Mouse (Mus musculus): ENCODE data around the gene Trim37. TPM values are rescaled to one million over a fixed set of nuclear protein-coding genes. Genes with fewer than 3 reads are reported as not detected.

The Trim37 gene
- 40.4 and 43.4 TPM in 2 replicates for polyA plus RNA-seq (2014; fragmentation: Nextera tagmentation; extraction: Ambion mirVana)

- H3K9me3 ChIP-seq (ENCODE audit: control insufficient read depth, low read length) = no peaks in the 10 kb centered on the region
- ATAC-seq (replicated peaks; ENCODE audit: low FRiP score) = peak; percentile 93
- H3K27me3 ChIP-seq (replicated peaks; ENCODE audit: control insufficient read depth, insufficient read depth, low read length) = no peaks in the 10 kb centered on the region
- peak within 1 kb of the TSS; percentile 97 for H3K4me3 ChIP-seq (ENCODE audit: low read depth, low read length)
- peak; percentile 91 for DNase-seq (ENCODE audit: low spot score)
- peak within 1 kb of the TSS; percentile 94 for H3K9ac ChIP-seq (ENCODE audit: low read depth, low read length)
- peak within 1 kb of the TSS; percentile 93 for H3K27ac ChIP-seq (ENCODE audit: low read depth, low read length)
- peak within 1 kb of the TSS; percentile 69 for H3K4me2 ChIP-seq
- H3K36me3 ChIP-seq (ENCODE audit: control insufficient read depth, insufficient read depth, low read length) = peaks cover 21% of the 10 kb centered on the region
- H3K4me1 ChIP-seq (replicated peaks; ENCODE audit: control insufficient read depth, insufficient read depth, low read length) = peaks cover 8% of the 10 kb centered on the region; the same call in 1 of the 2 replicates
- WGBS = under 1% methylated on average over 99 of the region's 105 CpGs
Observed at GRCm38 (mm10) chr11:87126824-87127816, at the start of gene Trim37. Trim37 (plus strand) TSS chr11:87127077.

- peaks cover 16% of the 10 kb centered on the region for H3K4me1 ChIP-seq (replicated peaks; ENCODE audit: control insufficient read depth, insufficient read depth, low read length)
- H3K4me3 ChIP-seq (ENCODE audit: low read depth, low read length) = no peak overlapping the region
- no peaks in the 10 kb centered on the region for H3K9me3 ChIP-seq (ENCODE audit: control insufficient read depth, low read length)
- H3K36me3 ChIP-seq (ENCODE audit: control insufficient read depth, insufficient read depth, low read length) = peaks cover 33% of the 10 kb centered on the region
- no peak overlapping the region; the same call in 1 of the 2 replicates for H3K4me2 ChIP-seq
- H3K9ac ChIP-seq (ENCODE audit: low read depth, low read length) = no peak overlapping the region
- no peaks in the 10 kb centered on the region for H3K27me3 ChIP-seq (replicated peaks; ENCODE audit: control insufficient read depth, insufficient read depth, low read length)
- WGBS = 78% methylated on average over 1 of the region's 1 CpGs
- ATAC-seq (replicated peaks; ENCODE audit: low FRiP score) = no peak
- no peak overlapping the region for H3K27ac ChIP-seq (ENCODE audit: low read depth, low read length)
- no peak for DNase-seq (ENCODE audit: low spot score)
Observed at GRCm38 (mm10) chr11:87083712-87084111, 43.2 kb upstream of the Trim37 start.

GRCm38 (mm10) chr11:87085461-87085860 is 41.4 kb upstream of the Trim37 start:
- no peak overlapping the region for H3K27ac ChIP-seq (ENCODE audit: low read depth, low read length)
- DNase-seq (ENCODE audit: low spot score) (no peak), ATAC-seq (replicated peaks; ENCODE audit: low FRiP score) (no peak)
- no peaks in the 10 kb centered on the region for H3K27me3 ChIP-seq (replicated peaks; ENCODE audit: control insufficient read depth, insufficient read depth, low read length)
- H3K9me3 ChIP-seq (ENCODE audit: control insufficient read depth, low read length) = no peaks in the 10 kb centered on the region
- peak overlapping the region; percentile 85; the same call in 1 of the 2 replicates for H3K9ac ChIP-seq (ENCODE audit: low read depth, low read length)
- peaks cover 27% of the 10 kb centered on the region for H3K36me3 ChIP-seq (ENCODE audit: control insufficient read depth, insufficient read depth, low read length)
- peak overlapping the region; percentile 87 for H3K4me3 ChIP-seq (ENCODE audit: low read depth, low read length)
- H3K4me2 ChIP-seq = peak overlapping the region; percentile 88
- whole genome bisulfite sequencing = 85% methylated on average over 13 of the region's 13 CpGs
- H3K4me1 ChIP-seq (replicated peaks; ENCODE audit: control insufficient read depth, insufficient read depth, low read length) = peaks cover 16% of the 10 kb centered on the region

GRCm38 (mm10) chr11:87086290-87086984 is 40.4 kb upstream of the Trim37 start, which contains the start of gene Smg8:
Smg8 (minus strand) TSS chr11:87086774.
- WGBS = under 1% methylated on average over 43 of the region's 43 CpGs
- H3K9me3 ChIP-seq (ENCODE audit: control insufficient read depth, low read length) = no peaks in the 10 kb centered on the region
- peaks cover 16% of the 10 kb centered on the region for H3K4me1 ChIP-seq (replicated peaks; ENCODE audit: control insufficient read depth, insufficient read depth, low read length)
- H3K4me2 ChIP-seq = peak within 1 kb of the TSS; percentile 88
- peak within 1 kb of the TSS; percentile 85 for H3K9ac ChIP-seq (ENCODE audit: low read depth, low read length)
- H3K27ac ChIP-seq (ENCODE audit: low read depth, low read length) = peak within 1 kb of the TSS; percentile 6
- peak; percentile 80 for DNase-seq (ENCODE audit: low spot score)
- no peaks in the 10 kb centered on the region for H3K27me3 ChIP-seq (replicated peaks; ENCODE audit: control insufficient read depth, insufficient read depth, low read length)
- H3K4me3 ChIP-seq (ENCODE audit: low read depth, low read length) = peak within 1 kb of the TSS; percentile 87
- peak; percentile 93 for ATAC-seq (replicated peaks; ENCODE audit: low FRiP score)
- peaks cover 28% of the 10 kb centered on the region for H3K36me3 ChIP-seq (ENCODE audit: control insufficient read depth, insufficient read depth, low read length)

- ATAC-seq (replicated peaks; ENCODE audit: low FRiP score) (peak; percentile 63), DNase-seq (ENCODE audit: low spot score) (no peak)
- H3K4me3 ChIP-seq (ENCODE audit: low read depth, low read length) = peak overlapping the region; percentile 87
- H3K4me1 ChIP-seq (replicated peaks; ENCODE audit: control insufficient read depth, insufficient read depth, low read length) = peaks cover 16% of the 10 kb centered on the region
- peak overlapping the region; percentile 6 for H3K27ac ChIP-seq (ENCODE audit: low read depth, low read length)
- H3K36me3 ChIP-seq (ENCODE audit: control insufficient read depth, insufficient read depth, low read length) = peaks cover 28% of the 10 kb centered on the region
- no peaks in the 10 kb centered on the region for H3K9me3 ChIP-seq (ENCODE audit: control insufficient read depth, low read length)
- peak overlapping the region; percentile 88 for H3K4me2 ChIP-seq
- H3K27me3 ChIP-seq (replicated peaks; ENCODE audit: control insufficient read depth, insufficient read depth, low read length) = no peaks in the 10 kb centered on the region
- WGBS = 51% methylated on average over 2 of the region's 2 CpGs
- peak overlapping the region; percentile 85 for H3K9ac ChIP-seq (ENCODE audit: low read depth, low read length)
Observed at GRCm38 (mm10) chr11:87087142-87087541, 39.7 kb upstream of the Trim37 start.

- Histone ChIP-seq H3K27ac (ENCODE audit: low read depth, low read length) (peak within 1 kb of the TSS; percentile 96), H3K9me3 (ENCODE audit: control insufficient read depth, low read length) (no peaks in the 10 kb centered on the region), H3K4me2 (peak within 1 kb of the TSS; percentile 82), H3K9ac (ENCODE audit: low read depth, low read length) (peak within 1 kb of the TSS; percentile 98), H3K36me3 (ENCODE audit: control insufficient read depth, insufficient read depth, low read length) (peaks cover 23% of the 10 kb centered on the region), H3K4me1 (replicated peaks; ENCODE audit: control insufficient read depth, insufficient read depth, low read length) (peaks cover 8% of the 10 kb centered on the region), H3K4me3 (ENCODE audit: low read depth, low read length) (peak within 1 kb of the TSS; percentile 99), H3K27me3 (replicated peaks; ENCODE audit: control insufficient read depth, insufficient read depth, low read length) (no peaks in the 10 kb centered on the region)
- under 1% methylated on average over 14 of the region's 14 CpGs for WGBS
- DNase-seq (ENCODE audit: low spot score) (no peak), ATAC-seq (replicated peaks; ENCODE audit: low FRiP score) (no peak)
Observed at GRCm38 (mm10) chr11:87108409-87108754, 18.5 kb upstream of the Trim37 start, which contains the start of gene Prr11. Prr11 (minus strand) TSS chr11:87108708.

GRCm38 (mm10) chr11:87108755-87109518 is 17.9 kb upstream of the Trim37 start, which contains the start of gene Ska2:
Ska2 (plus strand) TSS chr11:87109234.
- DNase-seq (ENCODE audit: low spot score) (peak; percentile 91), ATAC-seq (replicated peaks; ENCODE audit: low FRiP score) (peak; percentile 98)
- Histone ChIP-seq H3K4me2 (peak within 1 kb of the TSS; percentile 82), H3K4me3 (ENCODE audit: low read depth, low read length) (peak within 1 kb of the TSS; percentile 99), H3K9me3 (ENCODE audit: control insufficient read depth, low read length) (no peaks in the 10 kb centered on the region), H3K36me3 (ENCODE audit: control insufficient read depth, insufficient read depth, low read length) (peaks cover 22% of the 10 kb centered on the region), H3K27me3 (replicated peaks; ENCODE audit: control insufficient read depth, insufficient read depth, low read length) (no peaks in the 10 kb centered on the region), H3K27ac (ENCODE audit: low read depth, low read length) (peak within 1 kb of the TSS; percentile 96), H3K9ac (ENCODE audit: low read depth, low read length) (peak within 1 kb of the TSS; percentile 98), H3K4me1 (replicated peaks; ENCODE audit: control insufficient read depth, insufficient read depth, low read length) (peaks cover 8% of the 10 kb centered on the region)
- under 1% methylated on average over 40 of the region's 40 CpGs for WGBS

Data from liver, embryonic 11.5 days (tissue).